Mouse (Mus musculus) ovary, postnatal 36 days (tissue): ENCODE results near the gene Ube4a.
"Not testable (repeated sequence)": the region's sequence is repeated elsewhere in the genome, so short reads cannot be mapped to it uniquely, and the experiment has no call there.

Experiments used
- DNase-seq: peaks from one replicate; pipeline ENCODE4 v3.0.0; 2022; ENCODE audit warnings: low spot score, mixed read lengths

Ube4a gene

DNA sequence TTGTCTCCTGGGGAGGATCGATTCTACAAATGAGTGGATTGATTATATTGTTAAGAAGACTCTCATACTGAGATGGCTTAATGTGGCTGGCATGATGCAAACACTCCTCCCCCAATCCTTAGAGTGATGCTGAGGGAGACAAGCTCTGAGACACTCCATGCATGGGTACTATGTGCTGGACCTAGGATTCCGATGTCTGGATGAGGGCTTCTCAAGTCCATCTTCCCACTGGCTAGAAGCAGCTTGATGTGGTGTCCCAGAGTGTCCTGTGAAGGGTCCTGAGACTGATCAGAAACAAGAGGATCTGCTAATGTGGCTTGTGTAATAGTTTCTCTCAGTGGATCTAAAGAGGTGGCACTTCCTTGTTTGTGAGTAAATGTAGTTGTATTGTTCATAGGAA is 15.7 kb upstream of the Ube4a start:
- no peak for DNase-seq

DNA sequence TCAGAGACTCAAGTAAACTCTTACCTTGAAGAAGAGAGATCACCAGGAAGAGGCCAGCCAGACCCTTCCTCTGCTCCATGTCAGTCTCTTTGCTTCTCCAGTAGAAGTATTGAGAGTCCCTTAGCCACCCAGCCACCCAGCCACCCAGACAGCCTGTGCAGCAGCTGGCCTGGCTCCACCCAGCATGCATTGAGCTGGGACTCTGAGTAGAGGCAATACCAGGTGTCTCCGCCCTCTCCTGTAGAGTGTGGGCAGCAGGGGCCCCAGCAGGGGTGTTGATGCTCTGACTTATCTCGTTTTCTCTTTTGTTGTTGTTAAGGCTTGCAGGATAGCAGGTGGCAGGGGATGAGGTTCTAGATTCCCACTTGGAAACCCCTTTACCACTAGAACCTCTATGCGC is 14.8 kb upstream of the Ube4a start, which contains the start of gene Cd3g:
Gene Cd3g (minus strand): TSS at position 190 of the 400 bp plus-strand sequence.
- no peak for DNase-seq

DNA sequence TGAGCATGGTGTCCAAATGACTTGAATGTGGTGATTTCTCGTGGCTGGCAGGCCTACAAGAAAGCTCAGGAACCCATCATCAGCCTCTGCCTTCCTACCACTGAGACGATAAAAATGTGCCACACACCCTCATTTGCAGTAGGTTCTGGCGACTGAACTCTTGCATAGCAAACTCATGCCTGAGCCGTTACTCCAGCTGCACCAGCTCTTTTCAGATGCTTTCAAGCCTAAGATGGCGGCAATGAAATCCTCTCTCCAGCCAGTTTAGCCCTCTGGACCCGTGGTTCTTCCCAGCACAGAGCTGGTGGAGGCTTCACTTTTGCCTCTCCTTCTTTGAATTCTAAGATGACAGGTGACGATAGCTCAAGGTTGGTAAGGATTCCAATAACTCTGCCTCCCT is 14.4 kb upstream of the Ube4a start:
- DNase-seq, result no peak

DNA sequence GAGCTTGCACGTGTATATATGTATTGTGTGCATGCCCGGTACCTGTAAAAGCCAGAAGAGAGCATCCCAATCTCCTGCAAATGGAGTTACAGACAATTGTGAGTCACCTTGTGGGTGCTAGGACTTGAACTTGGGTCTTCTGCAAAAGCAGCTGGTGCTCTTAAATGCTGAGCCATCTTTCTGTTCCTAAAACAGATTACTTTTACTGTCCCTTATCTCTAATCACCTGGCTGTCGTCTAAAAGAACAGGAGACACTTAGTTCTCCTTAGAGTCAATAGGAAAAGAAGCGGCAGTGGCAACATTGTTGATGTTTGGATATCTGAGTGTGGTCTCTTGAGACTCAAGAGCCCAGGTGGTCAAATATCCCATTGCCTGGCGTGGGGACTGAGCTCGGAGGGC is 12.4 kb upstream of the Ube4a start:
- no peak for DNase-seq

DNA sequence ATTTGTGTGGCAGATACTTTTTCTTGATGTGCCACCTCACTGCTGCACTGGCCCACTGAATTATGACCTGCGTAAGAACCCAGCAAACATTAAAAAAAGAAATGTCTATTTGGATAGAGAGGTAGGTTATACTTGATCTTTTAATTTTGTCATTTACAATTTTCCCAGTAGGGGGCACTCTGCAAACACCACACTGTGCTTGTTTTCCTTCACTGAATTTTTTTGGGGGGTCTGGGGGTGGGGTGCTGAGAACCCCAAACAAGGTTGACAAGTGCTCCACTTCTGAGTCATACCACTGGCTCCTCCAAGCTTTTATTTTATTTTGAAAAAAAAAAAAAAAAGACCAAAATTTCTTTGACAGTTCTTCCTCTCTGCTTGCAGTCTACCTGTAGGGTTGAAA is 4.0 kb upstream of the Ube4a start:
- DNase-seq, result no peak

DNA sequence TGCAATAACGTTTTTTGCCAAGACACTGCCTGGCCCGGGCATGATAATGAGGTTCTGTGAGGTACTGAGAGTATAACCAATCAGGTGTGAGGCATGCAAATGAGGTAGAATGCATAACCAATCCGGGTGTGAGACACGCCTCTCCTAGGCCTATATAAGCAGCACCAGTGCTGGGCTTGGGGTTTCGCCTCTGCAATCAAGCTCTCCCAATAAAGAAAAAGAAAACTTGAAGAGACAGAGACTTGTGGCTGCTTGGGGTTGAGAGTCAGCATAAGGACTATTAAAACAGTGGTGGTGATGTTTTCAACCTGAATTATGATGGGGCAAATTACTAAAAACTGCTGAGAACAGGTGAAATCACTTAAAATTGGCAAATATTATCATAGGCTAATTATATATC is 2.4 kb upstream of the Ube4a start:
- DNase-seq, result not testable (repeated sequence)

DNA sequence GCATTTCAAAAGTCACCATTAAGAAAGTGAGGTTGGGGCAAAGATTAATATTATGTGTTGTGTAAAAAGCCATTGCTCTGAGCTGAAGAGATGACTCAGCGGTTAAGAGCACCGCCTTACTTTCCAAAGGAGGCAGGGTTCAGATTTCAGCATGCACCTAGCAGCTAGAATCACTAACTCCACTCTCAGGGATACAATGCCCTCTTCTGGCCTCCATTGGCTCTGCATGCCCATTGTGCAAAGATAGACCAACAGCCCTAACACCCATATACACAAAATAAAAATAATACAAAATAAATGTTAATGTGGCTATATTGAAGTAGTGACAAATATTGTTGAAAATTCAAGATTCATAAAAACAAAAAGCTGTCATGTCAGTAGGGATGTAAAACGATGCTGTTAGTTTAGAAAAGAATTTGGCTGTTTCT is 1.4 kb upstream of the Ube4a start:
- peak; percentile 54 for DNase-seq

DNA sequence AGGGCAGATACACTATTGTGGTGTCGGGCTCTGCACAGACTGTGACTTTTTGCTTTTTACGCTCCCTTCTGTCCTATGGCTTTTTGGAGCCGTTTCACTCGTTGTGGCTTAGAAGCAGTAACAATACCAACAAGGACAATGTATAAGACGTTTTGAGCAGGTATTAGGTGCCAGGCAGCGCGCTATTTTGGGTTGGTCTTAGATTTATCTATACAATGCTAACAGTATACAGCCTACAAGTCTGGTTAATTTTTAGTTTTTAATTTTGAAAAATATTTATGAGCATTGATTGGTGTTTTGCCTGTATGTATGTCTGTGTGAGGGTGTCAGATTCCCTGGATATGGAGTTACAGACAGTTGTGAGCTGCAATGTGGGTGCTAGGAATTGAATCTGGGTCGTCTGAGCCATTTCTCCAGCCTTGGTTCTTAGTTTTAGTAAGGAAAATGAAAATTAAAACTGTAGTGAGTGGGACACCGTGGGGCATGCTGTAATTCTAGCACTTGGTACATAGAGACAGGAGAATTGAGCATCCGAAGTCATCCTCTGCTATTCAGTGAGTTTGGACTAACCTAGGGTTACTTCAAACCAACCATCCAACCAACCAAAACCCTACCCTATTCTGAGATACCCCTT is 550 bp upstream of the Ube4a start:
- DNase-seq, result no peak

DNA sequence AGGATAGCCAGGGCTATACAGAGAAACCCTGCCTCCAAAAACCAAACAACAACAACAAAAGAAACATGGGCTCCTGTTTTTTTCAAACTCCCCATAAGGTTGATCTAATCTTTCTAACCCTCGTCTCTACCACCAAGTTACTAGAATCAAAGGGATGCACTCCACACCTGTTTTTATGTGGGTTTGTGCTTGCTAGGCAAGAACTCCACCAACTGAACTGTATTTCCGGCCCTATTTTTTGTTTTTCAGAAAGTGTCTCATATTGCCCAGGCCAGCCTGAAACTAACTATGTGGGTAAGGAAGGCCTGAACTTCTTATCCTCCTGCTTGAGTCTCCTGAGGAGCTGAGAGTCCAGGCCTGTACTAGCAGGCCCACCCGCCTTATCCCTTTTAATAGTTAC is 11.0 kb downstream of the Ube4a start:
- DNase-seq, result no peak

DNA sequence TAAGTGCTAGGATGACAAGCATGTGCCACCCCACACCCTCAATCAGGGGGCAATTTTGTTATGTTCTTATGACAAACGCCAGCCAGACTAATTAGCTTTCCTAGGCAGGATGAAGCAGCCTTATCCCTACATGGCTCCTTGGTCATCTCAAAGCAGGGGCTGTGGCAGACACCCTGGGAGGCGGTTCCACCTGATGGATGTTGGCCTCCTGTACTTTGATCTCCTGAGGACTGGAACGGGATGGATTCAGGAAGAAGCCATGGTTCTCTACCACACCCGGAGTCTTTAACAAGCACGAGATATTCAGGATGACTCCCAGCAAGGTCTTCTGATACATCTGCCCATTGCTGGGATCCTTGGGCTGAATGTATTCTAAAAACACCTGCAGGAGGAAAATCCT is 17.6 kb downstream of the Ube4a start:
- no peak for DNase-seq

DNA sequence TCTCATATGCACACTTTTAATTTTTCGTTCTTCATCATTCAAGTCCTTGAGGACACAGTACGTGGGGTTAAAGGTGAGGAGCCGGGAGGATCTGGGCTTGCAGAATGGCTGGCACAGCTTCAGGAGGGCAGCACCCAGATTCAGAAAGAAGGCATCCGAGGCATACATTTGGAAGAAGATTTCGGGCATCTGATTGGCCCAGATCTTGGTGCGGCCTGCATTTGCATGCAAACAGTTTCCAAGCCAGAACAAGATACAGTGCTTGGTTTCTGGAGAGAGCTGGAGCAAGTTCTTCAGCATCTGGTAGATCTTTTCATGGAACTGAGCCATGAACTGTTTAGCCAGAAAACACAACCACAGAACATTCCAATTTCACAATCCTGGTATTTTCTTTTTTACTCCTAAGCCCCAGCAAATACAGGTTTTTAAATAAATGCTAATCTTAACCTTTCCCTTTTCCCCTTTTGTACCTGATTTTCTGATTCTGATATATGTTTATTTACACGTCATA is 19.2 kb downstream of the Ube4a start:
- no peak for DNase-seq

DNA sequence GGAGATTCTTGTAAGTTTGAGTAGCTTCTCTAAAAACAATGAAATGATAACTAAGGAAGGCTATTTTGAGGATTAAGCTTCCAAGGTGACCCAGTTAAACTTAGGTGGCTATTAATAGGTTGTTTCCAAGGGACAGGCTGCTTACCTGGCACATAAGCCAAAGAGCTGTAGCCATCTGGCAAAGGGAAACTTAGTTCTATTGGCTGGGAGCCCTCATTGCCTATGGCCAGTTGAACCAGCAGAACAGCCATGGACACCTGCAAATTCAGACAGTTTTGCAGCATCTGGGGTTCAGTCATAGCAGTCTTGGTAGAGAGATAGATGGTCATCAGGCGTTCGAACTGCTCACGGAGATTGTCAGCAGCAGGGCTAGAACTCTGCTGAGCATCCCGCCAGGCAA is 23.0 kb downstream of the Ube4a start:
- DNase-seq, result no peak

DNA sequence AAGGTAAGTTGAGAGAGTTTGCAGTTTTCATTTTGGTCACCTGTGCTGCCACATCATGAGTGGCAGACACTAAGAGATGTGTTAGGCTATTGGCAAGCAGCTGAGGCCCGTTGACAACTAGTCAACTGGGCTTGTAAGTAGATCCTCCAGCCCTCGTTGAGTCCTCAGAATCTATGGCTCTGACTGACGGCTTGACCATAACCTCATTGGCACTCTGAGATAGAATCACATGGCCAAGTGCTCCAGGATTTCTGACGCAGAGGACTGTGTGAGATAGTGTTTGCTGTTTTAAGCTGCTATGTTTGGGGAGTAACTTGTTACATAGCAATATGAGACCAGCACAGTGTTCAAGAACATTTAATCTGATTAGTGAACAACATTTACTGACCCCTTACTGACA is 23.6 kb downstream of the Ube4a start:
- no peak for DNase-seq

DNA sequence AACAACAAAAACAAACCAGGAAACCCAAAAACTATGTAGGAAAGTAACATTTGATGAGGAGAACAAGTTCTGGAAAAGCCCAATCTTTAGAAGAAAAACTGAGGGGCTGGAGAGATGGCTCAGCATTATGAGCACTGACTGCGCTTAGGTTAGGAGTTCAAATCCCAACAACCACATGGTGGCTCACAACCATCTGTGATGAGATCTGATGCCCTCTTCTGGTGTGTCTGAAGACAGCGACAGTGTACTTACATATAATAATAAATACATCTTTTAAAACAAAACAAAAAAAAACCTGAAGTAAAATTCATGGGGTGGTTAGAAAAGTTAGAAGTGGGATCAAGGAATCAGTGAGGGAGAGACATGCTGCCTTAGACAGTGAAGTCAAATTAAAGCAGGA is 43.9 kb downstream of the Ube4a start:
- DNase-seq, result no peak

DNA sequence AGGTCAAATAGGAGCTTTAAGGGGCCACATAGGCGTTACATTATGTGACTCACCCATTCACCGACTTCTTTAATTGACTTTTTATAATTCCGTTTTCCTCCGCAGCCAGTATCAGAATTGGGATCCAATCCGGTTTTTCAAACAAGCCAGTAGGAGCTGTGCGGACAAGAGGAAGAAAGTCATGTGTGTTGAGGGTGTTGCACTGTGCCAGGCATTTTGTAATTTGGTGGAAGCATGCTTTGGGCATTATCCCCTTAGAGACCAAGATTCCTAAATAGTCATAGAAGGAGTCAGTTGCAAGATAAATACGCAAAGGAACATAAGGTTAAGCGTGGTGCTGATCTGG is 44.3 kb downstream of the Ube4a start:
- DNase-seq, result no peak

DNA sequence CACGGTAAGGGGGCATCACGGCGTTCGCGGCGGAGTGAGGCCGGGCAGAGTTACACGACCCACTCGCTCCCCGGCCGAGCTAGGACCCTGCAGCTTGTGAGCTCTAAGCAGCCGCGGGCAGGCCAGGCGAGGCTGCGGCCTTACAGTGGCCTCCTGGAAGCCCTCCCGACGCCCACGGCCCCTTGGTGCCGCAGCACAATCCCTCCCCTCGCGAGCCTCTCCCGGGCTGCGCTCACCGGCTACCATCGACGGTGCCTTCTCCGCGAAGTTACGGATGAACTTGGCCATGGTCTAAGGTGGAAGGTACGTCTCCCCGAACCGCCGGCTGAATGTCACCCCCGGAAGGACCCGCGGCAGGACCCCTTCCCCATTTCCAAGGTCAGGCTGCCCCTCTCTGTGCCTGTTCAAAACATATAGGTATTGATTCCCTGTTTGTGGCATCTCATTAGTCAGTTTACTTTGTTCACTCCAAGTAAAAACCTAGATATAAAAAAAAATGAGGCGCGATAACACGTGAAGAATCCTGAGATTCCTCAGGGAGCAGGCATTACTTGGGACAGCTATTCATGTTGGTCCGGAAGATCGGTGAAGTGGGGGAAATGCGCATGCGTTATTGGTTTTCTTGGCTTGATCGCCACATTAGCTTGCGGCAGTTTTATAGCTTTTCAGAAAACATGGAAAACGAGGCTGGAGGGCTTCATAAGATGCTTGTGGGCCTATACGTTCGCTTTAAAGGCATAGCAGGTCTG is 44.9 kb downstream of the Ube4a start, which contains the start of gene Atp5l:
Gene Atp5l (minus strand): TSS at position 369 of the 749 bp plus-strand sequence.
- peak; percentile 81 for DNase-seq

DNA sequence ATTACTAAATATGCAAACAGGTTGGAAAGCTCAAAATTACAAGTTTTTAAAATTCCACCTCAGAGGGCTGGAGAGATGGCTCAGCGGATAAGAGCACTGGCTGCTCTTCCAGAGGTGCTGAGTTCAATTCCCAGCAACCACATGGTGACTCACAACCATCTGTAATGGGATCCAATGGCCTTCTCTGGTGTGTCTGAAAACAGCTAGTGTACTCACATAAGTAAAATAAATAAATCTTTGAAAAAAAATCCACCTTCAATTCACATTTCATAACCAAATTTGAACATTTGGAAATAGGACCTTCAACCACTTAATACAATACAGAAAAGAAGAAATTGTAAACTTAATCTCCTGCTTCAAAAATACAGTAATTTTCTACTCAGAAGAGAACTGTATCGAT is 45.8 kb downstream of the Ube4a start:
- no peak for DNase-seq

DNA sequence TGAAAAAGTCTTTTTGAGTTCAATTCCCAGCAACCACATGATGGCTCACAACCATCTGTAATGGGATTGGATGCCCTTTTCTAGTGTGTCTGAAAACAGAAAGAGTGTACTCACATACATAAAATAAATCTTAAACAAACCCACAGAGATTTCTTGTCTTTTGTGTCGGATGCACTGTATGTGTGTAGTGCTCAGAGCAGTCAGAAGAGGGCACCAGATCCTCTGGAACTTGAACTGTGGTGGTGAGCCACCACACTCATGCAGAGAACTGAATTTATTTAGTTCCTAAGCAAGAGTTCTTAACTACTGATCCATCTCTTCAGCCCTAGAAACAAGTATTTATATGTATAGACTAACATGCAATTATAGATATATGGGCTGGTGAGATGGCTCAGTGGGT is 49.2 kb downstream of the Ube4a start:
- no peak for DNase-seq

DNA sequence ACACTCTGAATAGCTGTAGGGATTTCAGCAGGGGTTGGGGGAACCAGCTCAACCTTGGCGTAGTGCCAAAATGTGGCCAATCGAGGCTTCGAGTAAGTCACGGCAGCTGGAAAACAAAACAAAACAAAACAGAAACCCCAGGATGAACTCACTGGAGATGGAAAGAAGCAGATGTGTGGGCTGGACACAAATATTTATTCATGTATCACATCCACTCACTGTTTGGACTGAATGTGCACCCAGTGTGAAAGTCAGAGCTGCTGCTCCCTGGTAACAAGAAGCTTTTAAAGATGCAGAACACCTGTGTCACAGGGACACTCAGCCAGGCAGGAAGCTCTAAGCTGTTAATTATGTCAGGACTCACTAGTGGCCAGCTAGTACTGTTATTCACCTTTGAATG is 50.7 kb downstream of the Ube4a start:
- DNase-seq, result no peak

DNA sequence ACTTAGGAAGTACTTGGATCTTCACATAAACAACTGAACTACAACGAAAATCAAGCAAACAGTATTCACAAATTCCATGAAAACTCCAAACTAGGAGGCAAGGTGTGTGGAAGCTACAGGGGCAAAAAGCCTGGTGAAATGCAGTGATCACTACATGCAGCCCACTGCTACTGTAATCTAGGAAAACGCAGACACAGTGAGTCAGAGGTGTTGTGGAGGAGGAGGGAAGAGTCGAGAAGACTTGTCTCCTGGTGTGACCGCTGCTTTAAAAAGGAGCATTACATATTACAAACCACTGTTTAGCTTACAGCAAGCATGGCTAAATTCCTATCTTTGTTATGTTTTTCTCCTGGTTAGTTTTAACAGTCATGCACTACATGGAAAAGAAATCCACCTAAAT is 54.0 kb downstream of the Ube4a start:
- DNase-seq, result no peak

DNA sequence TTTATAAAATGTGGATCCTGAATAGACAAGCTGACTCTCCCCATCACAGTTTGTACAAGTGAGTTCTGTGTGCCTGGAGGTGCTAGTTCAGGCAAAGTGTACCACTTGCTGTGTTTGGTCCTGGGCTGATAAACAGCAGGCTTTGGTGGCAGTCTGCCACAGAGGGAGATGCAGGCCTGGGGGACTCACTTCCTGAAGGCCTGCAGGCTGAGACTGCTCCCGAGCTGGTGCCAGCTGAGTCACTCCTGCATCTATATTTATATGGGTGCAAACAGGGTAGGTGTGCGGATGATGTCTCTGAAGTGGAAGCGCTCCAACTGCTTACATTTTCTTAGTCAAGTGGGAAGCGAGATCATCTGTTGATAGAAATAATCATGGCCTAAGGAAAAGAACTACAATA is 59.8 kb downstream of the Ube4a start:
- no peak for DNase-seq

DNA sequence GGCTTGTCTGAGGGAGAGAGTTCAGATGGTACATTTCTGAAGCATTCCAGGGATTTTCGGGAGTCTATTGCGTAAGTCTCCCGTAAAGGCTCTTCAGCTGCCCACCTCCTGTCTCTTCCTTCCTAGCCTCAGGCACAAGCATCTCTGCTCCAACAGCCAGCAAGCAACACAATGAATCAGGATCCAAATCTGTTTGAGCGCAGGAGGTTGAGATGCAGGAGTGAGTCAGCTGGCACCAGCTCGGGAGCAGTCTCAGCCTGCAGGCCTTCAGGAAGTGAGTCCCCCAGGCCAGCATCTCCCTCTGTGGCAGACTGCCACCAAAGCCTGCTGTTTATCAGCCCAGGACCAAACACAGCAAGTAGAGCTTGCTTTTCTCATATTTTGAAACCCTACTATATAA is 60.4 kb downstream of the Ube4a start:
- peak; percentile 42 for DNase-seq

DNA sequence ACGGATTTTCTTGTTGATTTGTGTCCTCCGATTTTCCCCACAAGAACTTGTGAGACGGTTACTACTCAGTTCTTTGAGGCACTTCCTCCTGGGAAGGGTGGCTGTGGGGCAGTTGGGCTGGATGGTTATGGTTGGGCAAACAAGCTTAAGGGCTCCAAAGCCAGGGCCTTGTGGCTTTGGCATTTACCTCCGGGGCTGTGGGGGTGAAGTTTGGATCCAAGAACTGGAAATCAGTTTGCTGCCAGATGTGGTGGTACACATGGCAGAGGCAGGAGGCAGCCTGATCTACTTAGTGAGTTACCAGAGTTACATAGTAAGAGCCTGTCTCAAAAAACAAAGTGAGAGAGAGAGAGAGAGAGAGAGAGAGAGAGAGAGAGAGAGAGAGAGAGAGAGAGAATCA is 61.5 kb downstream of the Ube4a start:
- no peak for DNase-seq

DNA sequence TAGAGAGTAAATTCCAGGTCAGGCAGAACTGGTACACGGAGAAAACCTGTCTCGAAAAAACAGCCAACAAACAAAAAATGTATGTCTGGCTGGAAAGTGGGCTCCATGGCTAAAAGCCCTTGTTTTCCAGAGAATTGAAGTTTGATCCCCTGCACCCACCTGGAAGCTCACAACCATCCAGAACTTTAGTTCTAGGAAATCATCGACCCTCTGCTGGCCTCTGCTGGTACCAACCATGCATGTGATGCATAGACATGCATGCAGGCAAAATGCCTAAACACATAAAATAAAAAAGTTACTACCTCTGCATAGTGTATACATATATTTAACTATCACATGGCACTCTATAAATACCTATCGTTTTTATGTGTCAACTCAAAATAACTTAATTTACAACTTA is 65.0 kb downstream of the Ube4a start:
- DNase-seq, result no peak
